Mouse (Mus musculus) liver, adult 10 weeks (tissue): ENCODE measurements around the gene Elovl1. TPM values are rescaled to one million over a fixed set of nuclear protein-coding genes. Genes with fewer than 3 reads are reported as not detected.

Experiments
- polyA plus RNA-seq: library from polyadenylated mRNA; stranded (reverse); fragments of 350-450 nt; fragmentation: Illumina TruSeq; extraction: RNeasy Lipid Tissue Mini Kit (QIAGEN cat#74804); gene quantifications from one replicate; pipeline ENCODE4 v1.2.3, GENCODE M21; 2014; ENCODE audit warnings: low read depth, low replicate concordance

Gene Elovl1
- polyA plus RNA-seq, result 21.7 TPM

GRCm38 (mm10) chr4:118427768-118428451 is at the start of gene Elovl1:
TSS of gene Elovl1 (plus strand) at chr4:118428093.

GRCm38 (mm10) chr4:118409142-118409900 is 18.6 kb upstream of the Elovl1 start, which contains the start of the genes Szt2 and Med8:
TSS of gene Szt2 (minus strand) at chr4:118409273.
TSS of gene Med8 (plus strand) at chr4:118409337.

GRCm38 (mm10) chr4:118436820-118437603 is 9.1 kb downstream of the Elovl1 start, which contains the start of gene Cdc20:
TSS of gene Cdc20 (minus strand) at chr4:118437352.

GRCm38 (mm10) chr4:118457345-118457975 is 29.6 kb downstream of the Elovl1 start, which contains the start of gene Mpl:
TSS of gene Mpl (minus strand) at chr4:118457513.

Other genes starting within 250 kb of the Elovl1 start
- gene Kdm4a, start 248.1 kb upstream of the Elovl1 start, polyA plus RNA-seq, result 2.7 TPM
- gene Ptprf, start 136.7 kb upstream of the Elovl1 start, polyA plus RNA-seq, result 5.9 TPM
- 0.74 TPM for gene Szt2, start 18.8 kb upstream of the Elovl1 start, polyA plus RNA-seq
- gene Med8, start 18.8 kb upstream of the Elovl1 start, polyA plus RNA-seq, result 49.0 TPM
- not detected for gene Cdc20, start 9.3 kb downstream of the Elovl1 start, polyA plus RNA-seq
- gene Mpl, start 29.4 kb downstream of the Elovl1 start, polyA plus RNA-seq, result not detected
- gene Tie1, start 62.0 kb downstream of the Elovl1 start, polyA plus RNA-seq, result 0.90 TPM
- gene 2610528J11Rik, start 98.9 kb downstream of the Elovl1 start, polyA plus RNA-seq, result 8.2 TPM
- gene Tmem125, start 116.0 kb downstream of the Elovl1 start, polyA plus RNA-seq, result 1.8 TPM
- gene Cfap57, start 192.7 kb downstream of the Elovl1 start, polyA plus RNA-seq, result not detected
- 13.0 TPM for gene Ebna1bp2, start 192.7 kb downstream of the Elovl1 start, polyA plus RNA-seq
- gene Olfr62, start 230.9 kb downstream of the Elovl1 start, polyA plus RNA-seq, result not detected